Mouse (Mus musculus): ENCODE data around the gene Flt1. TPM values are rescaled to one million over a fixed set of nuclear protein-coding genes. Genes with fewer than 3 reads are reported as not detected.

Flt1 gene
- polyA plus RNA-seq, 1 experiment from 2014 or later: 0.03 TPM

GRCm38 (mm10) chr5:147665946-147666345 lies 59.9 kb downstream of the Flt1 start:
- Histone ChIP-seq H3K4me3 (ENCODE audit: inconsistent target) (no peak overlapping the region), H3K79me2 (ENCODE audit: inconsistent target) (no peaks in the 10 kb centered on the region), H3K27ac (no peak overlapping the region), H3K36me3 (ENCODE audit: inconsistent target) (no peaks in the 10 kb centered on the region)
- 93% methylated on average over 13 of the region's 13 CpGs for WGBS (ENCODE audit: missing documents)

GRCm38 (mm10) chr5:147665381-147665780 lies 60.4 kb downstream of the Flt1 start:
- Histone ChIP-seq H3K36me3 (ENCODE audit: inconsistent target) (no peaks in the 10 kb centered on the region), H3K4me3 (ENCODE audit: inconsistent target) (no peak overlapping the region), H3K27ac (no peak overlapping the region), H3K79me2 (ENCODE audit: inconsistent target) (no peaks in the 10 kb centered on the region)
- 95% methylated on average over 9 of the region's 9 CpGs for WGBS (ENCODE audit: missing documents)

GRCm38 (mm10) chr5:147659909-147660308 lies 65.9 kb downstream of the Flt1 start:
- no peaks in the 10 kb centered on the region for H3K36me3 ChIP-seq (ENCODE audit: inconsistent target)
- H3K4me3 ChIP-seq (ENCODE audit: inconsistent target): no peak overlapping the region
- no peaks in the 10 kb centered on the region for H3K79me2 ChIP-seq (ENCODE audit: inconsistent target)
- 32% methylated on average over 7 of the region's 7 CpGs for WGBS (ENCODE audit: missing documents)
- H3K27ac ChIP-seq: no peak overlapping the region

- Histone ChIP-seq H3K79me2 (ENCODE audit: inconsistent target) (no peaks in the 10 kb centered on the region), H3K27ac (no peak overlapping the region), H3K36me3 (ENCODE audit: inconsistent target) (no peaks in the 10 kb centered on the region), H3K4me3 (ENCODE audit: inconsistent target) (no peak overlapping the region)
- 20% methylated on average over 16 of the region's 17 CpGs for WGBS (ENCODE audit: missing documents)
Observed at GRCm38 (mm10) chr5:147657882-147658855, 67.6 kb downstream of the Flt1 start.

- no peaks in the 10 kb centered on the region for H3K79me2 ChIP-seq (ENCODE audit: inconsistent target)
- WGBS (ENCODE audit: missing documents): 88% methylated on average over 7 of the region's 7 CpGs
- H3K27ac ChIP-seq: no peak overlapping the region
- no peak overlapping the region for H3K4me3 ChIP-seq (ENCODE audit: inconsistent target)
- H3K36me3 ChIP-seq (ENCODE audit: inconsistent target): no peaks in the 10 kb centered on the region
Observed at GRCm38 (mm10) chr5:147655761-147656160, 70.0 kb downstream of the Flt1 start.

- Histone ChIP-seq H3K27ac (no peak overlapping the region), H3K36me3 (ENCODE audit: inconsistent target) (no peaks in the 10 kb centered on the region), H3K4me3 (ENCODE audit: inconsistent target) (no peak overlapping the region), H3K79me2 (ENCODE audit: inconsistent target) (no peaks in the 10 kb centered on the region)
- 78% methylated on average over 14 of the region's 14 CpGs for WGBS (ENCODE audit: missing documents)
Observed at GRCm38 (mm10) chr5:147651233-147651632, 74.6 kb downstream of the Flt1 start.

- H3K79me2 ChIP-seq (ENCODE audit: inconsistent target): no peaks in the 10 kb centered on the region
- no peaks in the 10 kb centered on the region for H3K36me3 ChIP-seq (ENCODE audit: inconsistent target)
- H3K4me3 ChIP-seq (ENCODE audit: inconsistent target): no peak overlapping the region
- 38% methylated on average over 14 of the region's 14 CpGs for WGBS (ENCODE audit: missing documents)
- H3K27ac ChIP-seq: no peak overlapping the region
Observed at GRCm38 (mm10) chr5:147646351-147646929, 79.4 kb downstream of the Flt1 start.

- WGBS (ENCODE audit: missing documents): 46% methylated on average over 12 of the region's 12 CpGs
- Histone ChIP-seq H3K27ac (no peak overlapping the region), H3K4me3 (ENCODE audit: inconsistent target) (no peak overlapping the region), H3K79me2 (ENCODE audit: inconsistent target) (no peaks in the 10 kb centered on the region), H3K36me3 (ENCODE audit: inconsistent target) (no peaks in the 10 kb centered on the region)
Observed at GRCm38 (mm10) chr5:147645001-147645645, 80.7 kb downstream of the Flt1 start.

GRCm38 (mm10) chr5:147641452-147641851 lies 84.4 kb downstream of the Flt1 start:
- Histone ChIP-seq H3K27ac (no peak overlapping the region), H3K4me3 (ENCODE audit: inconsistent target) (no peak overlapping the region), H3K79me2 (ENCODE audit: inconsistent target) (no peaks in the 10 kb centered on the region), H3K36me3 (ENCODE audit: inconsistent target) (no peaks in the 10 kb centered on the region)
- WGBS (ENCODE audit: missing documents): 61% methylated on average over 7 of the region's 7 CpGs

GRCm38 (mm10) chr5:147639940-147640339 lies 85.9 kb downstream of the Flt1 start:
- H3K36me3 ChIP-seq (ENCODE audit: inconsistent target): no peaks in the 10 kb centered on the region
- H3K4me3 ChIP-seq (ENCODE audit: inconsistent target): no peak overlapping the region
- WGBS (ENCODE audit: missing documents): 58% methylated on average over 5 of the region's 5 CpGs
- no peaks in the 10 kb centered on the region for H3K79me2 ChIP-seq (ENCODE audit: inconsistent target)
- no peak overlapping the region for H3K27ac ChIP-seq

- Histone ChIP-seq H3K36me3 (ENCODE audit: inconsistent target) (no peaks in the 10 kb centered on the region), H3K27ac (no peak overlapping the region), H3K4me3 (ENCODE audit: inconsistent target) (no peak overlapping the region), H3K79me2 (ENCODE audit: inconsistent target) (no peaks in the 10 kb centered on the region)
- 100% methylated on average over 3 of the region's 3 CpGs for WGBS (ENCODE audit: missing documents)
Observed at GRCm38 (mm10) chr5:147636676-147637075, 89.1 kb downstream of the Flt1 start.

- Histone ChIP-seq H3K27ac (no peak overlapping the region), H3K79me2 (ENCODE audit: inconsistent target) (no peaks in the 10 kb centered on the region), H3K36me3 (ENCODE audit: inconsistent target) (no peaks in the 10 kb centered on the region), H3K4me3 (ENCODE audit: inconsistent target) (no peak overlapping the region)
- 94% methylated on average over 8 of the region's 8 CpGs for WGBS (ENCODE audit: missing documents)
Observed at GRCm38 (mm10) chr5:147635883-147636282, 89.9 kb downstream of the Flt1 start.

- no peak overlapping the region for H3K4me3 ChIP-seq (ENCODE audit: inconsistent target)
- no peak overlapping the region for H3K27ac ChIP-seq
- no peaks in the 10 kb centered on the region for H3K36me3 ChIP-seq (ENCODE audit: inconsistent target)
- no peaks in the 10 kb centered on the region for H3K79me2 ChIP-seq (ENCODE audit: inconsistent target)
- 83% methylated on average over 10 of the region's 11 CpGs for WGBS (ENCODE audit: missing documents)
Observed at GRCm38 (mm10) chr5:147634016-147634415, 91.8 kb downstream of the Flt1 start.

- H3K36me3 ChIP-seq (ENCODE audit: inconsistent target): no peaks in the 10 kb centered on the region
- no peak overlapping the region for H3K27ac ChIP-seq
- H3K79me2 ChIP-seq (ENCODE audit: inconsistent target): no peaks in the 10 kb centered on the region
- H3K4me3 ChIP-seq (ENCODE audit: inconsistent target): no peak overlapping the region
- 93% methylated on average over 4 of the region's 4 CpGs for WGBS (ENCODE audit: missing documents)
Observed at GRCm38 (mm10) chr5:147632716-147633115, 93.1 kb downstream of the Flt1 start.

All from macrophage (primary cell).